Mouse (Mus musculus) ES-E14 (cell line): ENCODE data around the gene Rnf31. TPM values are rescaled to one million over a fixed set of nuclear protein-coding genes. Genes with fewer than 3 reads are reported as not detected.

Experiments
- DNase-seq: peaks from one replicate; pipeline ENCODE4 v3.0.0-alpha.2; 2013; ENCODE audit warnings: low read depth, low spot score
- H3K27ac ChIP-seq: 2 replicates; pipeline ENCODE4 v1.5.1; 2012; ENCODE audit warnings: low read depth, mild to moderate bottlenecking, low read length, moderate library complexity, mixed read lengths; ENCODE audit not compliant: poor library complexity, insufficient read depth, severe bottlenecking
- H3K36me3 ChIP-seq: 2 replicates; pipeline ENCODE4 v1.6.1; 2012; ENCODE audit warnings: mild to moderate bottlenecking, low read length, moderate library complexity, mixed read lengths; ENCODE audit not compliant: control insufficient read depth, poor library complexity, insufficient read depth, severe bottlenecking
- H3K4me1 ChIP-seq, 2 experiments: fragments of 150-350 bp in 1 of 2; sonication (generic) in 1 of 2; 2 replicates each; pipeline ENCODE4 v1.6.1; 2012; ENCODE audit warnings: low read length in 2 of 2, mild to moderate bottlenecking in 1 of 2, mixed read lengths in 1 of 2; ENCODE audit not compliant: control insufficient read depth in 2 of 2, insufficient read depth in 2 of 2, poor library complexity in 1 of 2
- H3K4me3 ChIP-seq, 2 experiments: fragments of 150-350 bp in 1 of 2; sonication (generic) in 1 of 2; 2 replicates each; pipeline ENCODE4 v1.5.1; 2012; ENCODE audit warnings: low read length in 2 of 2, low read depth in 1 of 2, mild to moderate bottlenecking in 1 of 2, mixed read lengths in 1 of 2; ENCODE audit not compliant: insufficient read depth in 1 of 2, poor library complexity in 1 of 2, severe bottlenecking in 1 of 2
- H3K9ac ChIP-seq: 2 replicates; pipeline ENCODE4 v1.6.1; 2012; ENCODE audit warnings: low read depth, mild to moderate bottlenecking, low read length, mixed read lengths; ENCODE audit not compliant: poor library complexity, insufficient read depth, severe bottlenecking
- H3K9me3 ChIP-seq: fragments of 150-350 bp; sonication (generic); 2 replicates; pipeline ENCODE4 v1.6.1; 2012; ENCODE audit warnings: low read depth, mild to moderate bottlenecking, low read length; ENCODE audit not compliant: control insufficient read depth, insufficient read depth
- CHD2 ChIP-seq: IDR thresholded peaks from 2 replicates; pipeline ENCODE4 v1.6.1; 2014; ENCODE audit warnings: mild to moderate bottlenecking, low read depth, low read length, inconsistent platforms
- HCFC1 ChIP-seq: IDR thresholded peaks from 2 replicates; pipeline ENCODE4 v1.6.1; 2012; ENCODE audit warnings: low read length, inconsistent platforms, borderline replicate concordance; ENCODE audit not compliant: insufficient read depth
- MAFK ChIP-seq: IDR thresholded peaks from 2 replicates; pipeline ENCODE4 v1.6.1; 2014; ENCODE audit warnings: mild to moderate bottlenecking, low read depth, low read length, inconsistent platforms; ENCODE audit not compliant: insufficient read depth
- ZC3H11A ChIP-seq: IDR thresholded peaks from 2 replicates; pipeline ENCODE4 v1.6.1; 2012; ENCODE audit warnings: low read depth, mild to moderate bottlenecking, inconsistent platforms, low read length, borderline replicate concordance
- ZNF384 ChIP-seq: IDR thresholded peaks from 2 replicates; pipeline ENCODE4 v1.6.1; 2012; ENCODE audit warnings: low read depth, low read length, inconsistent platforms
- in situ Hi-C, 2 experiments: fragments of 600-800 bp; cut with MboI; formaldehyde crosslinking; loops; one replicate each; pipeline ENCODE4 v1.15.1; 2025; ENCODE audit warnings: low sequenced_read_pairs in 2 of 2, inconsistent platforms in 1 of 2; ENCODE audit not compliant: unreplicated experiment in 2 of 2
- total RNA-seq: library from RNA; depleted of rRNA; stranded (reverse); fragments of 300-350 nt; gene quantifications from 2 replicates; pipeline ENCODE4 v1.2.3, GENCODE M21; 2012

The Rnf31 gene
- total RNA-seq, 1 experiment: 13.1 TPM

GRCm38 (mm10) chr14:55551347-55551746 is 40.2 kb upstream of the Rnf31 start:
- no peak for DNase-seq
- Histone ChIP-seq H3K4me1 (peaks cover 8 to 18% of the 10 kb centered on the region in 2 experiments), H3K36me3 (peaks cover 19% of the 10 kb centered on the region; the same call in 1 of the 2 replicates), H3K9me3 (no peaks in the 10 kb centered on the region), H3K9ac (no peak overlapping the region), H3K27ac (peak overlapping the region; percentile 71; the same call in 1 of the 2 replicates), H3K4me3 (no peak overlapping the region)
- in situ Hi-C loops: no loop called here
- TF ChIP-seq CHD2 (no peak), HCFC1 (no peak), ZNF384 (no peak), ZC3H11A (no peak), MAFK (no peak)

- no peak for DNase-seq
- no peak overlapping the region for H3K4me3 ChIP-seq
- H3K4me1 ChIP-seq: peaks cover 8 to 18% of the 10 kb centered on the region in 2 experiments
- H3K9ac ChIP-seq: peak overlapping the region; percentile 30; the same call in 1 of the 2 replicates
- H3K27ac ChIP-seq: peak overlapping the region; percentile 71; the same call in 1 of the 2 replicates
- H3K36me3 ChIP-seq: peaks cover 16% of the 10 kb centered on the region; the same call in 1 of the 2 replicates
- in situ Hi-C loops: no loop called here
- no peak for TF ChIP-seq ZNF384
- no peak for TF ChIP-seq MAFK
- no peak for TF ChIP-seq CHD2
- no peak for TF ChIP-seq HCFC1
- no peak for TF ChIP-seq ZC3H11A
- no peaks in the 10 kb centered on the region for H3K9me3 ChIP-seq
Measured at GRCm38 (mm10) chr14:55551794-55552193, 39.7 kb upstream of the Rnf31 start.

- Histone ChIP-seq H3K36me3 (no peaks in the 10 kb centered on the region), H3K4me1 (peaks cover 8 to 11% of the 10 kb centered on the region in 2 experiments), H3K9ac (no peak overlapping the region), H3K27ac (no peak overlapping the region), H3K9me3 (no peaks in the 10 kb centered on the region), H3K4me3 (no peak overlapping the region)
- DNase-seq: no peak
- TF ChIP-seq ZC3H11A (no peak), ZNF384 (0 out of 2 replicates have a peak, but pooled peaks have one; percentile 22)
- in situ Hi-C loops: no loop called here
Measured at GRCm38 (mm10) chr14:55554635-55555034, 36.9 kb upstream of the Rnf31 start.

- Histone ChIP-seq H3K27ac (no peak overlapping the region), H3K9me3 (no peaks in the 10 kb centered on the region), H3K36me3 (no peaks in the 10 kb centered on the region), H3K4me3 (no peak overlapping the region), H3K9ac (no peak overlapping the region), H3K4me1 (peaks cover 4 to 11% of the 10 kb centered on the region in 2 experiments; a peak in 3 of 4 replicates)
- DNase-seq: no peak
- in situ Hi-C loops: no loop called here
- no peak for TF ChIP-seq ZNF384
- TF ChIP-seq CHD2: no peak
- no peak for TF ChIP-seq ZC3H11A
- TF ChIP-seq HCFC1: no peak
- TF ChIP-seq MAFK: no peak
Measured at GRCm38 (mm10) chr14:55555788-55556187, 35.7 kb upstream of the Rnf31 start.

- Histone ChIP-seq H3K36me3 (peaks cover 2% of the 10 kb centered on the region; the same call in 1 of the 2 replicates), H3K27ac (no peak overlapping the region), H3K9ac (no peak overlapping the region), H3K9me3 (no peaks in the 10 kb centered on the region), H3K4me1 (peaks cover 0 to 13% of the 10 kb centered on the region in 2 experiments; a peak in 2 of 4 replicates), H3K4me3 (no peak overlapping the region)
- TF ChIP-seq ZC3H11A (peak; percentile 27; the same call in 1 of the 2 replicates), MAFK (no peak), ZNF384 (no peak)
- no peak for DNase-seq
- in situ Hi-C loops: no loop called here
Measured at GRCm38 (mm10) chr14:55557003-55557402, 34.5 kb upstream of the Rnf31 start.
